Mouse (Mus musculus) frontal cortex, postnatal 36 days (tissue): ENCODE data around the gene Arcn1.
A peak's percentile ranks its signal among the peaks of the same experiment; 100 is the strongest.

ENCODE experiments used
- DNase-seq, 2 experiments: peaks; one replicate each; pipeline ENCODE4 v3.0.0; 2022; ENCODE audit warnings: low spot score in 2 of 2

The Arcn1 gene

GRCm38 (mm10) chr9:44719632-44720357 lies 47.9 kb downstream of the Arcn1 start:
- no peak for DNase-seq

GRCm38 (mm10) chr9:44718937-44719631 lies 48.6 kb downstream of the Arcn1 start:
- DNase-seq, result no peak

- no peak for DNase-seq
These were observed 49.8 kb downstream of the Arcn1 start for GRCm38 (mm10) chr9:44717822-44718242.

- no peak for DNase-seq
These were observed 50.4 kb downstream of the Arcn1 start for GRCm38 (mm10) chr9:44716997-44717821.

GRCm38 (mm10) chr9:44715705-44716362 lies 51.8 kb downstream of the Arcn1 start:
- no peak for DNase-seq

GRCm38 (mm10) chr9:44715109-44715508 lies 52.5 kb downstream of the Arcn1 start:
- DNase-seq, result no peak

GRCm38 (mm10) chr9:44713574-44713973 lies 54.1 kb downstream of the Arcn1 start:
- no peak for DNase-seq

- DNase-seq, result no peak
These were observed 54.6 kb downstream of the Arcn1 start for GRCm38 (mm10) chr9:44713080-44713479.

DNA sequence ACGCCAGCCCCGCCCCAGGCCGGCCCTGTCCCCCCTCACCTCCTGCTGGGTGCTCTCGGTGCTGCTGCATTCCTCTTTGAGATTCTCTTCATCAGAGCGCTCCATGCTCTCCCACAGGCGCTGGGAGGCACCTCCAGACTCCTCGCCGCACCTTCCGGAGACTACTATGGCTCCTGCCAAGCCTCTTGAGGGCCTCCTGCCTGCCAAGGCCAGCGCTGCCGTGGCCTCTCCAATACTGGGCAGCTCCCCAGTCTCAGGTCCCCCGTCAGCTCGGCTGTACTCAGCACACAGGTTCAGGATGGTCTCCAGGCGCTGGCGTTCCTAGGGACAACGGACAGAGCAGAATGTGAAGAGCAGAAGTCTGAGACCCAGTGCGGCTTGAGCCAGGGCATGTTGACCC lies 56.0 kb downstream of the Arcn1 start:
- DNase-seq, result no peak

DNA sequence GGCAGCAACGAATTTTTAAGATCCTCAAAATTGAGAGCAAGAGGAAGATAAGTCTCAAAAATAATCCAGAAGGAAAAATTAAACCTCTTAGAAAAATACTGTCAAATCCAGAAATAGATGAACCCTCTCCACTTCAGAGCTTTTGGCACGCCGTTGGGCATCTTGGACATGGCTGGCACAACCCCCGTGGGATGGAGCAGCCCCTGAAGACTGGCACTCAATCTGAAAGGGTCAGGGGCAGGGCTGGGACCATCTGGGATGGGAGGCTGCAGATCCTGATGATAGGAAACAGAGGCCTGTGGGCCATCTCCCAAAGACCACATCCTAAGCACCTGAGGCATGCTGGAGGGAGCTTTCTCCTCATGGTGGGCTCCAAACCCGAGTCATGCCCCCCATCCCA lies 57.4 kb downstream of the Arcn1 start:
- no peak for DNase-seq

DNA sequence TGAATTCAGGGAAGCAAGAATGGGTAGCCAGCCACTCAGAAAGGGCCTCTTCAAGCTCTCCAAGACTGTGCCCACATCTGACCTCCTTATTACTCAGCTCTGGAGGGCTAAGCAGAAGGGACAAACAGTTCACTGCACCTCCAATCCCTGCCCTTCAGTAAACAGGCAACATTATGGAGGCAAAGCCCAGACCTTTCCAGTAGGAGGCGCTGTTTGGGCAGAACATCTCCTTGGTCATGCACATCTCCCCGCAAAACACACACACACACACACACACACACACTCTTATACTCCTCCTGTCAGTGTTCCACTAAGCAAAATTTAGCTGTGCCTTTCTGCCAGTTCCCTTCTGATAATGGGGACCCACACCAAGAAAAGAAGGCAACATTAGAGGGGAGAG lies 58.0 kb downstream of the Arcn1 start:
- DNase-seq, result no peak

GRCm38 (mm10) chr9:44708925-44709324 lies 58.7 kb downstream of the Arcn1 start:
- no peak for DNase-seq

DNA sequence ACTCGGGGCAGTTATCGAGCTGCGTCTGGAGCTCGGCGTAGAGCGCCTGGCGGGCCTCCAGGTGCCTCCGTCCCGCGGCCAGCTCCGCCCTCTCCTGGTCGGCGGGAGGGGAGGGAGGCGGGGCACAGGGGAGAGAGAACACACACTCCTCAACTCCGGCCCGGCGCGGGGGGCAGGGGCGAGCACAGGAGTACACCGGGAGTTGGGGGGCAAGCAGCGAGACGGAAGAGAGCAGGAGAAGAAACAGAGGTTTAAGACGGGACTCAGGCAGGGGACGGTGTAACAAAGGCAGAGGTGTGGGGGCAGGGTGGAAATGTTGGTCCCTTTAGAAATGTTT lies 59.2 kb downstream of the Arcn1 start:
- no peak for DNase-seq

GRCm38 (mm10) chr9:44707749-44708428 lies 59.8 kb downstream of the Arcn1 start:
- no peak for DNase-seq

DNA sequence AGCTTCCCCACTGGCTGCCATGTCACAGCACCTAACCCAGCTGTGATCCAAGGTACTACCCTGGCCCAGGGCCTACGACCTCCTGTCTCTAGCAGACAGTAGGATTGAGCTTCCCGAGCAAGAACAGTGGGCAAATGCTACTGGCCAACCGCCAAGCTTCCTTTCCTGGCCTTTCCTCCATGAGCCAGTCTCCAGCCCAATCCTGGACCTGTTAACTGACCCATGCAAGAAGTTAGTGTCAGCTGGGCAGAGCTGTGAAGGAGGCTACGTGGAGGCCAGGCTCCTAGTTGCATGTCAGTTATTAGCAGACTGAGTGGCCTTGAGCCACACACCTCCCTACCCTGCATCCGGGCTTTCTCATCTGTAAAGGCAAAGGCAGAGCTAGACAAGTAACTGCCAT lies 67.9 kb downstream of the Arcn1 start:
- no peak for DNase-seq

DNA sequence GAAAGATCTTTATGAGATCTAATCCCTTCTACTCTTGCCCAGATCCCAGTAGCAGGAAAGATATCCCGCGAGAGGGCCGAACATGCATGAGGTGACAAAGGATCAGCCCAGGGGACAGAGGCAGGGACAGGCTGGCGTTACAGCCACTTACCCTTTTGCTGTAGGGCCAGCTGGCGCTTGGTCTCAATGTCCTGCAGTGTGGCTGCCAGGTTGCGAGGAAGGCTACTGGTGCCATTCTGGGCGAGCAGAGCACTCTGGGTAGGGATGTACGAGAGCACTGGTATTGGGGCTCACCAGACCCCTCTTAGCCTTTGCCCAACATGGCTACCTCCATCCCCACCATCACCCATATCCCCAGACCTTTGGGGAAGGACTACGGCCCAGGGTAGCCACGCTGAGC lies 68.4 kb downstream of the Arcn1 start:
- no peak for DNase-seq

DNA sequence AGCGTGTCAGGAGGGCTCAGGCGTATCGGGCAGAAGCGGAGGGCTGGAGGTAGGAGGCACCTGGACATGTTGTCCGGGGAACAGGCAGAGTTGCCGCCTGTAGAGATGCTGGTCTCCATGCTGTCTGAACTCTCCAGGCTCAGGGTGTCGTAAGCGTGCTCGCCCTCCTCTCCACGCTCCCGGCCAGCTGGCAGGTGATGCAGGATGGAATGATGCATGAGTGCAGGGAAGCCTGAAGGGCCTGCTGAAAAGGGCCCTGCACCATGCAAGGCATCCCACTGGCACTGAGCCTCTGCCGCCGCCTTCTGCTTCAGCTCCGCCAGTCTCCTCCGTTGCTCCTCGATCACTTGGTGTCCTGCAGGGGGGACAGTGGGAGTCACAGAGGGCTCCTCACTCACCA lies 69.8 kb downstream of the Arcn1 start:
- DNase-seq, result no peak

DNA sequence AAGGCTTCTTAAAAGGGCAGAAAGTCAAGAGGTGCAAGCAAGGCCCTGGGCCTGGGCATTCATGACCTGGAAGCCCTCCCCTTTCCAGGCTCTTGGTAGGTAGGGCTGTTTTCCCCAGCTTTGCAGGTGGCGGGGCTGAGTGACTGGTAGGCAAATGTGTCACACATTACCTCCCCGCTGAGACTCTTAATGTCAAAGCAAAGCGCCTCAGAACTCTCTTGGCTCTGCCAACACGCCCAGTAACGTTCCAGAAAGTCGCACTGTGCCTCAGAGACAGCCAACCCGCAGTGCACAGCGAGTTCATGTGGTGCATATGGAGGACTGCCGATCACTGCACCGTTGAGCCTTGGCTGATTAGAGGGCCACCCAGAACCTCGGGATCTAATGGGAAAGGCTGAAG lies 74.6 kb downstream of the Arcn1 start:
- DNase-seq, result no peak

- peak; percentile 75 to 82 for DNase-seq
These were observed 75.7 kb downstream of the Arcn1 start for GRCm38 (mm10) chr9:44691671-44692520.
